Mouse (Mus musculus) embryonic facial prominence, embryonic 14.5 days (tissue): ENCODE data around the gene Nrip3. TPM values are rescaled to one million over a fixed set of nuclear protein-coding genes. Genes with fewer than 3 reads are reported as not detected.
A peak's percentile ranks its signal among the peaks of the same experiment; 100 is the strongest.

Experiments
- ATAC-seq: fragments of 200-750 bp; cut with Nextera tagmentation; 2 replicates; pipeline ENCODE4 v1.8.0; 2017; ENCODE audit warnings: low read depth, moderate number of reproducible peaks, moderate TSS enrichment
- DNase-seq: peaks from one replicate; pipeline ENCODE4 v3.0.0-alpha.2; 2015; ENCODE audit warnings: low spot score
- H3K27ac ChIP-seq: fragments of 300-500 bp; sonication (generic); replicated peaks from 2 replicates; pipeline ENCODE4 v1.5.1; 2014; ENCODE audit warnings: low read depth, mild to moderate bottlenecking, low read length, moderate library complexity
- H3K27me3 ChIP-seq: fragments of 300-500 bp; sonication (generic); replicated peaks from 2 replicates; pipeline ENCODE4 v1.6.1; 2014; ENCODE audit warnings: low read length; ENCODE audit not compliant: control insufficient read depth, insufficient read depth
- H3K36me3 ChIP-seq: fragments of 300-500 bp; sonication (generic); 2 replicates; pipeline ENCODE4 v1.6.1; 2014; ENCODE audit warnings: low read length, mixed read lengths; ENCODE audit not compliant: control insufficient read depth, insufficient read depth
- H3K4me1 ChIP-seq: fragments of 300-500 bp; sonication (generic); 2 replicates; pipeline ENCODE4 v1.6.1; 2014; ENCODE audit warnings: antibody characterized with exemption, low read length; ENCODE audit not compliant: control insufficient read depth, insufficient read depth
- H3K4me2 ChIP-seq: fragments of 300-500 bp; sonication (generic); 2 replicates; pipeline ENCODE4 v1.6.1; 2014; ENCODE audit warnings: low read depth, mild to moderate bottlenecking, low read length, moderate library complexity, mixed read lengths
- H3K4me3 ChIP-seq: fragments of 300-500 bp; sonication (generic); 2 replicates; pipeline ENCODE4 v1.5.1; 2014; ENCODE audit warnings: low read depth, mild to moderate bottlenecking, low read length
- H3K9ac ChIP-seq: fragments of 300-500 bp; sonication (generic); 2 replicates; pipeline ENCODE4 v1.6.1; 2014; ENCODE audit warnings: low read depth, mild to moderate bottlenecking, low read length, moderate library complexity, mixed read lengths
- H3K9me3 ChIP-seq: fragments of 300-500 bp; sonication (generic); 2 replicates; pipeline ENCODE4 v1.6.1; 2016; ENCODE audit warnings: low read length; ENCODE audit not compliant: control insufficient read depth
- WGBS: fragments of 180-500 bp; shearing (Covaris S2); extraction: QIAGEN DNeasy Blood & Tissue Kit; methylation state at CpG from one replicate; pipeline ENCODE4 v1.1.7; 2014; 5-methylcytosine and 5-hydroxymethylcytosine counted together
- polyA plus RNA-seq: library from polyadenylated mRNA; unstranded; fragments of >200 nt; fragmentation: Nextera tagmentation; extraction: Ambion mirVana; gene quantifications from 2 replicates; pipeline ENCODE4 v1.2.1, GENCODE M21; 2014

Nrip3 gene
- polyA plus RNA-seq, result 1.8 and 1.9 TPM in 2 replicates

- H3K4me3 ChIP-seq, result peak within 1 kb of the TSS; percentile 49
- H3K36me3 ChIP-seq, result no peaks in the 10 kb centered on the region
- H3K9me3 ChIP-seq, result no peaks in the 10 kb centered on the region
- 3% methylated on average over 22 of the region's 52 CpGs for WGBS
- H3K27ac ChIP-seq, result no peak within 1 kb of the TSS
- H3K9ac ChIP-seq, result peak within 1 kb of the TSS; percentile 35; the same call in 1 of the 2 replicates
- H3K27me3 ChIP-seq, result peaks cover 53% of the 10 kb centered on the region
- peak within 1 kb of the TSS; percentile 90 for H3K4me2 ChIP-seq
- DNase-seq (peak; percentile 83), ATAC-seq (peak; percentile 75)
- 0 out of 2 replicates have a peak, but pooled peaks cover 6% of the 10 kb centered on the region for H3K4me1 ChIP-seq
Measured at GRCm38 (mm10) chr7:109781470-109782203, at the start of gene Nrip3. Gene Nrip3 (minus strand): TSS chr7:109782025.

GRCm38 (mm10) chr7:109831376-109831775, 49.6 kb upstream of the Nrip3 start:
- DNase-seq (no peak), ATAC-seq (no peak)
- H3K9me3 ChIP-seq, result no peaks in the 10 kb centered on the region
- H3K27ac ChIP-seq, result no peak overlapping the region
- no peak overlapping the region for H3K9ac ChIP-seq
- peaks cover 6% of the 10 kb centered on the region; the same call in 1 of the 2 replicates for H3K27me3 ChIP-seq
- no peak overlapping the region for H3K4me3 ChIP-seq
- no peak overlapping the region for H3K4me2 ChIP-seq
- no peaks in the 10 kb centered on the region for H3K36me3 ChIP-seq
- WGBS, result 69% methylated on average over 2 of the region's 2 CpGs
- 0 out of 2 replicates have a peak, but pooled peaks cover 4% of the 10 kb centered on the region for H3K4me1 ChIP-seq

- Histone ChIP-seq H3K4me2 (no peak overlapping the region), H3K27me3 (peaks cover 6% of the 10 kb centered on the region; the same call in 1 of the 2 replicates), H3K4me3 (no peak overlapping the region), H3K4me1 (peaks cover 16% of the 10 kb centered on the region), H3K27ac (no peak overlapping the region), H3K9me3 (no peaks in the 10 kb centered on the region), H3K36me3 (no peaks in the 10 kb centered on the region), H3K9ac (no peak overlapping the region)
- DNase-seq (no peak), ATAC-seq (no peak)
- 77% methylated on average over 8 of the region's 8 CpGs for WGBS
Measured at GRCm38 (mm10) chr7:109826911-109827310, 45.1 kb upstream of the Nrip3 start.

GRCm38 (mm10) chr7:109825293-109825692, 43.5 kb upstream of the Nrip3 start:
- 44% methylated on average over 14 of the region's 14 CpGs for WGBS
- no peak for ATAC-seq
- no peak overlapping the region for H3K9ac ChIP-seq
- peak; percentile 54 for DNase-seq
- no peak overlapping the region for H3K4me3 ChIP-seq
- H3K36me3 ChIP-seq, result no peaks in the 10 kb centered on the region
- H3K4me2 ChIP-seq, result 0 out of 2 replicates have a peak overlapping the region, but pooled peaks have one; percentile 26
- peaks cover 16% of the 10 kb centered on the region for H3K4me1 ChIP-seq
- peaks cover 6% of the 10 kb centered on the region; the same call in 1 of the 2 replicates for H3K27me3 ChIP-seq
- no peak overlapping the region for H3K27ac ChIP-seq
- no peaks in the 10 kb centered on the region for H3K9me3 ChIP-seq

- WGBS, result 84% methylated on average over 4 of the region's 4 CpGs
- DNase-seq (no peak), ATAC-seq (no peak)
- H3K4me3 ChIP-seq, result no peak overlapping the region
- no peak overlapping the region for H3K27ac ChIP-seq
- no peaks in the 10 kb centered on the region for H3K9me3 ChIP-seq
- no peak overlapping the region for H3K9ac ChIP-seq
- H3K27me3 ChIP-seq, result no peaks in the 10 kb centered on the region
- no peaks in the 10 kb centered on the region for H3K36me3 ChIP-seq
- H3K4me2 ChIP-seq, result no peak overlapping the region
- no peaks in the 10 kb centered on the region for H3K4me1 ChIP-seq
Measured at GRCm38 (mm10) chr7:109818600-109818999, 36.8 kb upstream of the Nrip3 start.

GRCm38 (mm10) chr7:109817954-109818353, 36.1 kb upstream of the Nrip3 start:
- Histone ChIP-seq H3K36me3 (no peaks in the 10 kb centered on the region), H3K4me3 (no peak overlapping the region), H3K27ac (no peak overlapping the region), H3K27me3 (no peaks in the 10 kb centered on the region), H3K9ac (no peak overlapping the region), H3K4me1 (no peaks in the 10 kb centered on the region), H3K9me3 (no peaks in the 10 kb centered on the region), H3K4me2 (no peak overlapping the region)
- ATAC-seq (no peak), DNase-seq (no peak)

GRCm38 (mm10) chr7:109813330-109814140, 31.7 kb upstream of the Nrip3 start:
- ATAC-seq (no peak), DNase-seq (no peak)
- 39% methylated on average over 4 of the region's 4 CpGs for WGBS
- Histone ChIP-seq H3K9me3 (no peaks in the 10 kb centered on the region), H3K4me3 (no peak overlapping the region), H3K27ac (no peak overlapping the region), H3K27me3 (no peaks in the 10 kb centered on the region), H3K9ac (no peak overlapping the region), H3K4me2 (no peak overlapping the region), H3K36me3 (no peaks in the 10 kb centered on the region), H3K4me1 (no peaks in the 10 kb centered on the region)

- Histone ChIP-seq H3K36me3 (no peaks in the 10 kb centered on the region), H3K9ac (no peak overlapping the region), H3K9me3 (no peaks in the 10 kb centered on the region), H3K4me1 (no peaks in the 10 kb centered on the region), H3K27me3 (no peaks in the 10 kb centered on the region), H3K4me3 (no peak overlapping the region), H3K4me2 (no peak overlapping the region), H3K27ac (no peak overlapping the region)
- WGBS, result 76% methylated on average over 8 of the region's 8 CpGs
- ATAC-seq, result no peak
- no peak for DNase-seq
Measured at GRCm38 (mm10) chr7:109807616-109808485, 26.0 kb upstream of the Nrip3 start.
